ENCODE assay signal across 8 mouse cellular contexts in the genomic region with DNA sequence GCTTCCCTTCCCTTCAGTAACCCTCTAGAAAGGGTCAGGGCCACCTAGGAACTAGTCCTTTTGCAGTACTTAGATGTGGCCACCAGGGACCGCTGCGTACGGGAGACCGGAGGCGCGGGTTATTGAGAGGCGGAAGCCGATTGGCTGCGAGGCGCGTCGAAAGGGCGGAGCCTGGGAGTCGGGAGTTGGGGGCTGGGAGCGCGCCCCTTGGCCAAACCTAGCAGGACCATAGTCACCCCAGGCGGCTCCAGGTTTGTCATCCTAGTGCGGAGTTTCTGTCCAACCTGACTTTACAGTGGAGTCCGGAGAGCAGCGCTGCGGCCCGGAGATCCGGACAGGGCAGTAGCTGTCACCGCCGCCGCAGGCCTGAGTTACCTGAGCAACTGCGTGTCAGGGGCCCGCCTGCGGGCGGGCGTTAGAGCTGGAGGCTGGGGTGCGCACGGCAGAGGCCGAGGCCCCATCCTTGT. TPM values are rescaled to one million over a fixed set of nuclear protein-coding genes. Genes with fewer than 3 reads are reported as not detected.
A peak's percentile ranks its signal among the peaks of the same experiment; 100 is the strongest.
DNase-seq lines count a peak whose midpoint lies in the region; ATAC-seq and TF ChIP-seq lines count a peak whose summit lies in the region.

No protein-coding gene starts in this region.

- H3K4me2 ChIP-seq in heart, embryonic 12.5 days, result peak overlapping the region; percentile 96
- peak overlapping the region; percentile 97 for H3K4me2 ChIP-seq in kidney, postnatal 0 days (ENCODE audit: low read length)

- peak overlapping the region; percentile 97 for H3K4me3 ChIP-seq in erythroblast, embryonic 14.5 days (replicated peaks)
- H3K4me3 ChIP-seq in heart, embryonic 12.5 days, result peak overlapping the region; percentile 89
- H3K4me3 ChIP-seq in kidney, postnatal 0 days (replicated peaks; ENCODE audit: low read depth, low read length), result peak overlapping the region; percentile 85
- peak overlapping the region; percentile 94 for H3K4me3 ChIP-seq in liver, adult 2 months (ENCODE audit: insufficient read depth, low read depth, low read length)

- DNase-seq in CD4-positive, CD25-positive, alpha-beta regulatory T cell, adult 2 months (ENCODE audit: low read depth, low spot score), result peak; percentile 96
- DNase-seq in brain, embryonic 18.5 days (ENCODE audit: low read depth, low spot score), result peak; percentile 79
- peak; percentile 97 for DNase-seq in kidney, postnatal 0 days (ENCODE audit: low spot score)
- DNase-seq in liver, adult 2 months (ENCODE audit: extremely low read depth, low read depth, low spot score), result peak; percentile 73
- peak; percentile 93 to 96 for DNase-seq in spleen, postnatal 36 days (ENCODE audit: low spot score in 2 of 2)

- H3K27me3 ChIP-seq in erythroblast, embryonic 14.5 days (ENCODE audit: control insufficient read depth), result no peaks in the 10 kb centered on the region
- peaks cover 18% of the 10 kb centered on the region; the same call in 1 of the 2 replicates for H3K27me3 ChIP-seq in heart, embryonic 12.5 days (replicated peaks)
- H3K27me3 ChIP-seq in kidney, postnatal 0 days (ENCODE audit: insufficient read depth, low read length), result no peaks in the 10 kb centered on the region
- H3K27me3 ChIP-seq in liver, adult 2 months (ENCODE audit: control insufficient read depth, insufficient read depth, low read length), result no peaks in the 10 kb centered on the region

- H3K36me3 ChIP-seq in erythroblast, embryonic 14.5 days (ENCODE audit: control insufficient read depth), result peaks cover 8% of the 10 kb centered on the region
- no peaks in the 10 kb centered on the region for H3K36me3 ChIP-seq in heart, embryonic 12.5 days
- H3K36me3 ChIP-seq in kidney, postnatal 0 days (ENCODE audit: insufficient read depth, low read length), result no peaks in the 10 kb centered on the region
- H3K36me3 ChIP-seq in liver, adult 2 months (ENCODE audit: control insufficient read depth, insufficient read depth, low read length), result no peaks in the 10 kb centered on the region

- H3K79me2 ChIP-seq in liver, adult 2 months (ENCODE audit: control insufficient read depth, insufficient read depth, low read length), result peaks cover 13% of the 10 kb centered on the region; the same call in 1 of the 2 replicates

- no peak for TF ChIP-seq POLR2A in liver, adult 2 months (IDR thresholded peaks at IDR 0.05; ENCODE audit: extremely low read depth, insufficient read depth, low read length)

- H3K27ac ChIP-seq in heart, embryonic 12.5 days (ENCODE audit: poor library complexity, severe bottlenecking), result peak overlapping the region; percentile 34; the same call in 1 of the 2 replicates
- peak overlapping the region; percentile 47; the same call in 1 of the 2 replicates for H3K27ac ChIP-seq in kidney, postnatal 0 days
- peak overlapping the region; percentile 69 for H3K27ac ChIP-seq in liver, adult 2 months (replicated peaks; ENCODE audit: insufficient read depth, low read depth, low read length)

- under 1% methylated on average over 34 of the region's 34 CpGs for WGBS in heart, embryonic 12.5 days
- under 1% methylated on average over 33 of the region's 34 CpGs for WGBS in kidney, postnatal 0 days
- WGBS in liver, adult 2 months, result under 1% methylated on average over 34 of the region's 34 CpGs

- peak; percentile 92 for TF ChIP-seq CTCF in kidney, postnatal 0 days (IDR thresholded peaks at IDR 0.05; ENCODE audit: low read depth)
- TF ChIP-seq CTCF in liver, adult 2 months (IDR thresholded peaks at IDR 0.05; ENCODE audit: low read depth, low read length), result peak; percentile 88

- H3K9me3 ChIP-seq in erythroblast, embryonic 14.5 days (ENCODE audit: control insufficient read depth, low read length), result no peaks in the 10 kb centered on the region
- no peaks in the 10 kb centered on the region for H3K9me3 ChIP-seq in heart, embryonic 12.5 days (replicated peaks)
- H3K9me3 ChIP-seq in kidney, postnatal 0 days (replicated peaks; ENCODE audit: low read length), result no peaks in the 10 kb centered on the region

- H3K4me1 ChIP-seq in erythroblast, embryonic 14.5 days (ENCODE audit: control insufficient read depth), result peaks cover 50% of the 10 kb centered on the region
- H3K4me1 ChIP-seq in heart, embryonic 12.5 days (replicated peaks), result peaks cover 15% of the 10 kb centered on the region; the same call in 1 of the 2 replicates
- H3K4me1 ChIP-seq in kidney, postnatal 0 days (replicated peaks; ENCODE audit: insufficient read depth, low read length), result no peaks in the 10 kb centered on the region
- peaks cover 9% of the 10 kb centered on the region for H3K4me1 ChIP-seq in liver, adult 2 months (ENCODE audit: control insufficient read depth, insufficient read depth, low read length)

- peak; percentile 89 for ATAC-seq in heart, embryonic 12.5 days (ENCODE audit: insufficient number of reproducible peaks, low FRiP score)
- peak; percentile 87 for ATAC-seq in kidney, postnatal 0 days (replicated peaks; ENCODE audit: low FRiP score, low read depth)
- ATAC-seq in monocyte, adult 5-6 weeks (replicated peaks; ENCODE audit: insufficient number of reproducible peaks, low FRiP score, low TSS enrichment, poor library complexity, severe bottlenecking), result peak; percentile 78

- peak overlapping the region; percentile 84 for H3K9ac ChIP-seq in heart, embryonic 12.5 days
- H3K9ac ChIP-seq in kidney, postnatal 0 days (ENCODE audit: low read depth, low read length), result peak overlapping the region; percentile 70
- peak overlapping the region; percentile 73 for H3K9ac ChIP-seq in liver, adult 2 months (ENCODE audit: low read depth, low read length)

RNA-seq across cellular contexts. Expression of gene Stim1, which starts 0.5 kb away (rescaled TPM):
- polyA plus RNA-seq in erythroblast, embryonic 14.5 days (2012), result 2.7 and 2.9 TPM in 2 replicates
- 16.8 and 19.1 TPM in 2 replicates for polyA plus RNA-seq in heart, embryonic 12.5 days (2016; fragmentation: Nextera tagmentation; extraction: Ambion mirVana)
- 9.7 and 10.3 TPM in 2 replicates for polyA plus RNA-seq in kidney, postnatal 0 days (2015; fragmentation: Nextera tagmentation; extraction: Ambion mirVana)
- total RNA-seq in liver, adult 2 months (2014; rRNA removed), result 15.7 and 21.6 TPM in 2 replicates
- polyA plus RNA-seq in liver, adult 2 months (2012; rRNA removed), result 25.4 and 28.0 TPM in 2 replicates
- 46.8 to 79.7 TPM (median 51.0 TPM) in 3 replicates for total RNA-seq in monocyte, adult 5-6 weeks (2017)

RNA-seq across cellular contexts. Expression of gene Rhog, which starts 11.3 kb away (rescaled TPM):
- 7.6 and 15.0 TPM in 2 replicates for polyA plus RNA-seq in erythroblast, embryonic 14.5 days (2012)
- polyA plus RNA-seq in heart, embryonic 12.5 days (2016; fragmentation: Nextera tagmentation; extraction: Ambion mirVana), result 41.9 and 42.7 TPM in 2 replicates
- 50.6 and 52.1 TPM in 2 replicates for polyA plus RNA-seq in kidney, postnatal 0 days (2015; fragmentation: Nextera tagmentation; extraction: Ambion mirVana)
- total RNA-seq in liver, adult 2 months (2014; rRNA removed), result 3.9 and 6.6 TPM in 2 replicates
- 22.4 and 26.3 TPM in 2 replicates for polyA plus RNA-seq in liver, adult 2 months (2012; rRNA removed)
- 46.7 to 78.6 TPM (median 62.1 TPM) in 3 replicates for total RNA-seq in monocyte, adult 5-6 weeks (2017)

RNA-seq across cellular contexts. Expression of gene Pgap2, which starts 57.1 kb away (rescaled TPM):
- polyA plus RNA-seq in erythroblast, embryonic 14.5 days (2012), result 0.14 and 1.5 TPM in 2 replicates
- polyA plus RNA-seq in heart, embryonic 12.5 days (2016; fragmentation: Nextera tagmentation; extraction: Ambion mirVana), result 50.7 and 55.6 TPM in 2 replicates
- 65.8 and 66.8 TPM in 2 replicates for polyA plus RNA-seq in kidney, postnatal 0 days (2015; fragmentation: Nextera tagmentation; extraction: Ambion mirVana)
- total RNA-seq in liver, adult 2 months (2014; rRNA removed), result 27.8 and 29.4 TPM in 2 replicates
- polyA plus RNA-seq in liver, adult 2 months (2012; rRNA removed), result 77.9 and 89.6 TPM in 2 replicates
- total RNA-seq in monocyte, adult 5-6 weeks (2017), result 14.2 to 22.1 TPM (median 16.5 TPM) in 3 replicates

RNA-seq across cellular contexts. Expression of gene Nup98, which starts 57.2 kb away (rescaled TPM):
- 0.17 and 0.18 TPM in 2 replicates for polyA plus RNA-seq in erythroblast, embryonic 14.5 days (2012)
- polyA plus RNA-seq in heart, embryonic 12.5 days (2016; fragmentation: Nextera tagmentation; extraction: Ambion mirVana), result 35.8 and 38.1 TPM in 2 replicates
- polyA plus RNA-seq in kidney, postnatal 0 days (2015; fragmentation: Nextera tagmentation; extraction: Ambion mirVana), result 19.1 and 21.1 TPM in 2 replicates
- total RNA-seq in liver, adult 2 months (2014; rRNA removed), result 14.0 and 16.1 TPM in 2 replicates
- 5.2 and 6.7 TPM in 2 replicates for polyA plus RNA-seq in liver, adult 2 months (2012; rRNA removed)
- 67.0 to 71.8 TPM (median 71.7 TPM) in 3 replicates for total RNA-seq in monocyte, adult 5-6 weeks (2017)

Comparison
In these comparisons a context has a peak if more than half of its experiments do, and no peak if none do; other contexts are left out.
1. Peak in every context shown above with its lines: DNase-seq, ATAC-seq, H3K4me3 ChIP-seq and H3K27ac ChIP-seq.
2. RNA of gene Pgap2, which starts 57.1 kb away (polyA plus RNA-seq): 77.9 to 89.6 TPM in liver, adult 2 months, 65.8 to 66.8 TPM in kidney, postnatal 0 days and 50.7 to 55.6 TPM in heart, embryonic 12.5 days; 0.14 to 1.5 TPM in erythroblast, embryonic 14.5 days; every median in the first group is over 10 times any median in the second.